Mouse (Mus musculus): ENCODE measurements at regions not wholly inside any gene's neighbourhood (a gene's known extent, or its start where the extent isn't known, plus 50 kb on each side); places are given as distances from the start of the nearest gene placed in this dataset.
A peak's percentile ranks its signal among the peaks of the same experiment; 100 is the strongest.
"Not testable (repeated sequence)": the region's sequence is repeated elsewhere in the genome, so short reads cannot be mapped to it uniquely, and the experiment has no call there.

DNA sequence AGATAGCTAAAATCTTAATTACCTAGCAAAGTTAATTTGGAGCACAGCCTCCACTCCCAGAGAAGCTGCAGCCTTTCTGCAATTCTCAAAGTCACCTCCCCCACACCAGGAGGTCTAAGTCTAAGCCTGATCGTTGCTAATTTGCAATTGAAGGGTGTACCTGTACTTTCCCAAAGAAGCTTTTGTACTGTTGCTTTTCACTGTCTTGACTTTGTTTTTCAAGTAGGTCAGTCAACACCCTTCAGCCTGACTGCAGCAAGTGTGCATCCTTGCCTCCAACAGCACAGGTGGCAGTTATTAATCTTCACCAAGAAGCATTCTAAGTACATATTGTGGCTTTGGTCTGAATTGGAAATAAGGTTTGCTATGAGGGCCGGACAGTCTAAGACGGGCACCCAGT lies 91.7 kb upstream of the Slc22a30 start:
- not testable (repeated sequence) for ATAC-seq (replicated peaks; ENCODE audit: insufficient number of reproducible peaks, low FRiP score, low TSS enrichment, poor library complexity, severe bottlenecking)

GRCm38 (mm10) chr19:8497526-8497925 lies 92.6 kb upstream of the Slc22a30 start:
- ATAC-seq (replicated peaks; ENCODE audit: insufficient number of reproducible peaks, low FRiP score, low TSS enrichment, poor library complexity, severe bottlenecking) = not testable (repeated sequence)

DNA sequence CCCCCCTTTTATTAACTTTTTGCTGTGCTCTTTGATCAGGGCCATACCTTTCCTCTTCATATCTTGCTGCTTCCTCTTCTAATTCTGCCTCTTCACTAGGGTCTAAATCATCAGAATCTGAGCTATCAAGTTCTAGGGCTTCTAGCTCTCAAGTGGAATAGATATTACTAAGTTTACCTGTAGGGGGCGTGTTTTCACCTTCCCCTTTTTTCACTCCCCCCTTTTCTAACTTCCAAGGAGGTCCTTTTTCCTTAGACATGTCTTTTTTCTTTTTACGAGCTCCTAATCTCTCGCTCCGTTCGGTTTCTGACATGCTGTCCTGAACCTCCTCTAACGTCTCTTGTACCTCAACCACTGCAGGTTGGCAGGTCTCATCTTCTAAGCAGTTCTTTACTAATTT lies 73.3 kb upstream of the Slc22a8 start:
- ATAC-seq (replicated peaks; ENCODE audit: insufficient number of reproducible peaks, low FRiP score, low TSS enrichment, poor library complexity, severe bottlenecking) = not testable (repeated sequence)

DNA sequence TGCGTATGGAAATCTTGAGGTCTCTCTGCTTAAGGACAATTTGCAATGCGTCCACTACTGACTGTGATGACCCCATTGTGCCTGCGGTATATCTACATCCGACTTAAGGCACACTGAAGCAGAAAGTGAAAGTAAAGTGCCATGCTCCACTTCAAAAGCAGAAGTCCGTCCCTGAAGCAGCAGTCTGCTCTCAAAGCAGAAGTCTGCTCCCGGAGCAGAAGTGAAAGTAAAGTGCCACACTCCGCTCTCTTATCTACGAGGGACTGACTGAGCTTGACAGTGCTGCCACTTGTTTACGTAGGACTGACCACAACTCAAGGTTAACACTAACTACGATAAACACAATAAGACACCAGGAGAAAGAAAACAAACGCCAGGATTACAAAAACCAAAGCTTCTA lies 72.8 kb upstream of the Slc22a8 start:
- peak; percentile 96 for ATAC-seq (replicated peaks; ENCODE audit: insufficient number of reproducible peaks, low FRiP score, low TSS enrichment, poor library complexity, severe bottlenecking)

- ATAC-seq (replicated peaks; ENCODE audit: insufficient number of reproducible peaks, low FRiP score, low TSS enrichment, poor library complexity, severe bottlenecking) = not testable (repeated sequence)
Measured at GRCm38 (mm10) chr19:8518933-8519332, 72.1 kb upstream of the Slc22a8 start.

- no peak for ATAC-seq (replicated peaks; ENCODE audit: insufficient number of reproducible peaks, low FRiP score, low TSS enrichment, poor library complexity, severe bottlenecking)
Measured at GRCm38 (mm10) chr19:8534597-8534996, 56.5 kb upstream of the Slc22a8 start.

GRCm38 (mm10) chr19:8536085-8536484 lies 55.0 kb upstream of the Slc22a8 start:
- no peak for ATAC-seq (replicated peaks; ENCODE audit: insufficient number of reproducible peaks, low FRiP score, low TSS enrichment, poor library complexity, severe bottlenecking)

Measured in monocyte, adult 5-6 weeks (primary cell).